Comparison of ENCODE assay signal across 15 mouse cellular contexts in the genomic region with DNA sequence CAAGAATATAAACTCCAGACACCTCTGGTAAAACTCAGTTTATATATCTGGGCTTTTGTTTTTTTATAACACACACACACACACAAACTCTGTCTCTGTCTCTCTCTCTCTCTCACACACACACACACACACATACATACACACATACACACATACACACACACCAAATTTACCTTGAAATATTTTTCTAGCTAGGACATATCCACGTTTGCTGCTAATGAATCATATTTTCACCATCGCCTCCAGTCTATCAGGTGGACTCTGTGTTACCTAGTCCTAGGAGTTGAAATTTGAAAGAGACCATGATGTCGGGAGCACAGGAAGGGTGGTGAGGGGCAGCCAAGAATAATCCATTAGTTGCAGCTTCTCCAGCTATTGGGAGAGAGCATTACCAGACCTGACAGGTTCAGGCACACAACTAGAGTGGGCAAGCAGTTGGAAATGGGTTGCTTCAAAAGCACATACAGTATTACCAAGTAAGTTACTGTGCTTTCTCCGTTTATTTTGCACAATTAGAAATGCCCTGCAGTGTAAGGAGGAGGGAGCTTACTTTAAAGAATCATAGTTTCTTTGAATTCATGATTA. TPM values are rescaled to one million over a fixed set of nuclear protein-coding genes. Genes with fewer than 3 reads are reported as not detected.
A peak's percentile ranks its signal among the peaks of the same experiment; 100 is the strongest.
DNase-seq lines count a peak whose midpoint lies in the region; ATAC-seq lines count a peak whose summit lies in the region.
"Had no signal": no experiment of that assay in that cellular context is flagged by ENCODE, and none has a peak within 500 bp of the region (broad histone marks: within the 10 kb centered on the region; RNA-seq: fewer than 3 reads in every experiment).

No protein-coding gene starts in this region.

- H3K4me1 ChIP-seq in forebrain, embryonic 12.5 days, result peaks cover 59% of the 10 kb centered on the region
- peaks cover 51% of the 10 kb centered on the region for H3K4me1 ChIP-seq in hindbrain, embryonic 15.5 days (replicated peaks)
- H3K4me1 ChIP-seq in intestine, embryonic 16.5 days (ENCODE audit: control insufficient read depth, insufficient read depth, low read length), result peaks cover 14% of the 10 kb centered on the region

- H3K9me3 ChIP-seq in forebrain, embryonic 12.5 days, result no peaks in the 10 kb centered on the region
- H3K9me3 ChIP-seq in hindbrain, embryonic 15.5 days, result no peaks in the 10 kb centered on the region
- H3K9me3 ChIP-seq in intestine, embryonic 16.5 days (ENCODE audit: control insufficient read depth, low read length), result no peaks in the 10 kb centered on the region
- H3K9me3 ChIP-seq: liver, embryonic 15.5 days had no signal

- peak; percentile 4 for DNase-seq in embryo, embryonic 9.5 days (ENCODE audit: extremely low spot score)
- no peak for DNase-seq in embryo, embryonic 11 days
- peak; percentile 21 for DNase-seq in neural tube, embryonic 10.5 days (ENCODE audit: extremely low spot score, low spot score)
- no peak for DNase-seq in ovary, adult 18-20 months (ENCODE audit: low spot score)
- DNase-seq in adrenal gland, postnatal 4 days (ENCODE audit: low spot score in 2 of 2), result no peak
- DNase-seq: adrenal gland, adult 8-10 months; heart, adult 11 months; kidney, adult 8-10 months; left cerebral cortex, postnatal 4 days; lung, postnatal 36 days; thymus, adult 2 months had no signal

- no peaks in the 10 kb centered on the region for H3K36me3 ChIP-seq in forebrain, embryonic 12.5 days (replicated peaks)
- no peaks in the 10 kb centered on the region for H3K36me3 ChIP-seq in hindbrain, embryonic 15.5 days
- H3K36me3 ChIP-seq in intestine, embryonic 16.5 days (ENCODE audit: control insufficient read depth, insufficient read depth, low read length), result no peaks in the 10 kb centered on the region
- H3K36me3 ChIP-seq: liver, embryonic 15.5 days had no signal

- peak overlapping the region; percentile 95 for H3K9ac ChIP-seq in forebrain, embryonic 12.5 days
- H3K9ac ChIP-seq in hindbrain, embryonic 15.5 days, result peak overlapping the region; percentile 19; the same call in 1 of the 2 replicates
- H3K9ac ChIP-seq in intestine, embryonic 16.5 days (ENCODE audit: low read depth, low read length), result no peak overlapping the region
- H3K9ac ChIP-seq: liver, embryonic 15.5 days had no signal

- 8% methylated on average over 4 of the region's 4 CpGs for WGBS in forebrain, embryonic 12.5 days
- WGBS in hindbrain, embryonic 15.5 days, result 12% methylated on average over 4 of the region's 4 CpGs
- WGBS in intestine, embryonic 16.5 days, result 9% methylated on average over 4 of the region's 4 CpGs

- H3K27me3 ChIP-seq in forebrain, embryonic 12.5 days, result peaks cover 3% of the 10 kb centered on the region; the same call in 1 of the 2 replicates
- H3K27me3 ChIP-seq in hindbrain, embryonic 15.5 days, result no peaks in the 10 kb centered on the region
- H3K27me3 ChIP-seq in intestine, embryonic 16.5 days (replicated peaks; ENCODE audit: control insufficient read depth, insufficient read depth, low read length), result peaks cover 78% of the 10 kb centered on the region

- no peak for ATAC-seq in forebrain, embryonic 12.5 days (ENCODE audit: low FRiP score)
- ATAC-seq in hindbrain, embryonic 15.5 days (ENCODE audit: low FRiP score, low read depth), result no peak
- no peak for ATAC-seq in intestine, embryonic 16.5 days

- H3K4me2 ChIP-seq in forebrain, embryonic 12.5 days, result peak overlapping the region; percentile 94
- peak overlapping the region; percentile 97 for H3K4me2 ChIP-seq in hindbrain, embryonic 15.5 days
- H3K4me2 ChIP-seq in intestine, embryonic 16.5 days (ENCODE audit: low read depth, low read length), result no peak overlapping the region
- H3K4me2 ChIP-seq: liver, embryonic 15.5 days had no signal

- peak overlapping the region; percentile 99 for H3K27ac ChIP-seq in forebrain, embryonic 12.5 days
- H3K27ac ChIP-seq in hindbrain, embryonic 15.5 days (replicated peaks), result peak overlapping the region; percentile 97
- H3K27ac ChIP-seq in intestine, embryonic 16.5 days (ENCODE audit: low read length), result no peak overlapping the region
- H3K27ac ChIP-seq: liver, embryonic 15.5 days had no signal

- H3K4me3 ChIP-seq in forebrain, embryonic 12.5 days (replicated peaks), result peak overlapping the region; percentile 99
- H3K4me3 ChIP-seq in hindbrain, embryonic 15.5 days, result peak overlapping the region; percentile 54; the same call in 1 of the 2 replicates
- no peak overlapping the region for H3K4me3 ChIP-seq in intestine, embryonic 16.5 days (ENCODE audit: low read length)
- H3K4me3 ChIP-seq: liver, embryonic 15.5 days had no signal

RNA-seq across cellular contexts. Expression of a gene that starts 6.9 kb away (rescaled TPM):
- 38.2 and 46.0 TPM in 2 replicates for polyA plus RNA-seq in forebrain, embryonic 12.5 days (2016; fragmentation: Nextera tagmentation; extraction: Ambion mirVana)
- polyA plus RNA-seq in hindbrain, embryonic 15.5 days (2015; fragmentation: Nextera tagmentation; extraction: Ambion mirVana), result 11.0 and 16.4 TPM in 2 replicates
- 1 to 10 TPM in 1 of 2 experiments, under 1 TPM in 1; 0.68 to 6.3 TPM for total RNA-seq in adrenal gland, postnatal 4 days (2021)
- polyA plus RNA-seq in intestine, embryonic 16.5 days (2015; fragmentation: Nextera tagmentation; extraction: Ambion mirVana), result 0.18 and 0.21 TPM in 2 replicates

Comparison
In these comparisons a context has a peak if more than half of its experiments do, and no peak if none do; other contexts are left out.
1. DNase-seq: peak in embryo, embryonic 9.5 days (single experiment) and neural tube, embryonic 10.5 days (single experiment); none in embryo, embryonic 11 days (single experiment), ovary, adult 18-20 months (single experiment) and adrenal gland, postnatal 4 days (0 of 2).